Mouse (Mus musculus): ENCODE measurements around the gene Sox10. TPM values are rescaled to one million over a fixed set of nuclear protein-coding genes. Genes with fewer than 3 reads are reported as not detected.

Sox10 gene
- polyA plus RNA-seq, 1 experiment from 2014 or later = 16.8 TPM

GRCm38 (mm10) chr15:79110528-79110927, 54.5 kb downstream of the Sox10 start:
- Histone ChIP-seq H3K4me2 (replicated peaks; ENCODE audit: low read depth, low read length) (peak overlapping the region; percentile 98), H3K9ac (replicated peaks; ENCODE audit: low read depth, low read length) (0 out of 2 replicates have a peak overlapping the region, but pooled peaks have one; percentile 7), H3K4me1 (ENCODE audit: control insufficient read depth, insufficient read depth, low read length) (peaks cover 22% of the 10 kb centered on the region; the same call in 1 of the 2 replicates), H3K27ac (ENCODE audit: low read length) (no peak overlapping the region), H3K36me3 (ENCODE audit: control insufficient read depth, insufficient read depth, low read length) (peaks cover 14% of the 10 kb centered on the region), H3K9me3 (ENCODE audit: control insufficient read depth, low read depth, low read length) (no peaks in the 10 kb centered on the region), H3K27me3 (ENCODE audit: control insufficient read depth, insufficient read depth, low read length) (no peaks in the 10 kb centered on the region), H3K4me3 (ENCODE audit: low read depth, low read length) (peak overlapping the region; percentile 89; the same call in 1 of the 2 replicates)
- WGBS = 76% methylated on average over 2 of the region's 2 CpGs
- ATAC-seq (ENCODE audit: insufficient number of reproducible peaks, insufficient read depth, low FRiP score, low read depth) = no peak

GRCm38 (mm10) chr15:79110031-79110430, 55.0 kb downstream of the Sox10 start:
- Histone ChIP-seq H3K27me3 (ENCODE audit: control insufficient read depth, insufficient read depth, low read length) (no peaks in the 10 kb centered on the region), H3K27ac (ENCODE audit: low read length) (no peak overlapping the region), H3K4me1 (ENCODE audit: control insufficient read depth, insufficient read depth, low read length) (peaks cover 22% of the 10 kb centered on the region; the same call in 1 of the 2 replicates), H3K9me3 (ENCODE audit: control insufficient read depth, low read depth, low read length) (no peaks in the 10 kb centered on the region), H3K36me3 (ENCODE audit: control insufficient read depth, insufficient read depth, low read length) (peaks cover 9% of the 10 kb centered on the region), H3K4me2 (replicated peaks; ENCODE audit: low read depth, low read length) (peak overlapping the region; percentile 98), H3K4me3 (ENCODE audit: low read depth, low read length) (peak overlapping the region; percentile 89), H3K9ac (replicated peaks; ENCODE audit: low read depth, low read length) (peak overlapping the region; percentile 74; the same call in 1 of the 2 replicates)
- ATAC-seq (ENCODE audit: insufficient number of reproducible peaks, insufficient read depth, low FRiP score, low read depth) = no peak
- 17% methylated on average over 9 of the region's 9 CpGs for WGBS

DNA sequence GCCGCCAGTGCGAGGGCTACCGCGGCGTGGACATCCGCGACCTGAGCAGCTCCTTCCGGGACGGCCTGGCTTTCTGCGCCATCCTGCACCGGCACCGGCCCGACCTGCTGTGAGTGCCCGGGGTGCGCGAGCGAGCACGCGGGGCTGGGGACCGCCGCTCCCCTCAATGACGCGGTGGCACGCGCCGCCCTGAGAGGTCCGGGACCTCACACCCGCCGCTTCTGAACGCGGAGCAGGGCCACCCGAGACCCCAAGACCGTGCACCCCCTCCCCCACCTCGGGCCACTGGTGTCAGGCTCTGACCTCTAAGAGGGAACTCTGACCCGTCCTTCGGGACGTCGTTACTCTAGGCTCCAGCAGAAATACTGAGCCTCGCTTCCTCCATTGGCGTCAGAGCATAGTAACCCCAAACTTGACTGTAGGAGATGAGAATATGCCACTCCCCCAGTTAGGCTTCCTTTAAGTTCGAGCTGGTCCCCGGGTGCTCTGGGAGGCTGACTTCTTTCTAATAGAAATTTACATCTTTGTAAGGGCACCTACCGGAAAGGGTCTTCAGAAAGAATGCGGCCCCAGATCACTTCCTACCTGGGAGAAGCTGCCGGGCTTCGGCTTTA, 55.6 kb downstream of the Sox10 start:
- Histone ChIP-seq H3K9me3 (ENCODE audit: control insufficient read depth, low read depth, low read length) (no peaks in the 10 kb centered on the region), H3K36me3 (ENCODE audit: control insufficient read depth, insufficient read depth, low read length) (peaks cover 6% of the 10 kb centered on the region), H3K4me3 (ENCODE audit: low read depth, low read length) (peak overlapping the region; percentile 89), H3K4me2 (replicated peaks; ENCODE audit: low read depth, low read length) (peak overlapping the region; percentile 98), H3K4me1 (ENCODE audit: control insufficient read depth, insufficient read depth, low read length) (peaks cover 22% of the 10 kb centered on the region; the same call in 1 of the 2 replicates), H3K9ac (replicated peaks; ENCODE audit: low read depth, low read length) (peak overlapping the region; percentile 74), H3K27ac (ENCODE audit: low read length) (peak overlapping the region; percentile 85), H3K27me3 (ENCODE audit: control insufficient read depth, insufficient read depth, low read length) (no peaks in the 10 kb centered on the region)
- under 1% methylated on average over 46 of the region's 46 CpGs for WGBS
- peak; percentile 58 for ATAC-seq (ENCODE audit: insufficient number of reproducible peaks, insufficient read depth, low FRiP score, low read depth)

GRCm38 (mm10) chr15:79108421-79109320, 56.4 kb downstream of the Sox10 start, which contains the start of gene Micall1:
TSS of gene Micall1 (plus strand) at chr15:79108898.
- Histone ChIP-seq H3K36me3 (ENCODE audit: control insufficient read depth, insufficient read depth, low read length) (peaks cover 6% of the 10 kb centered on the region), H3K27me3 (ENCODE audit: control insufficient read depth, insufficient read depth, low read length) (no peaks in the 10 kb centered on the region), H3K4me1 (ENCODE audit: control insufficient read depth, insufficient read depth, low read length) (peaks cover 22% of the 10 kb centered on the region; the same call in 1 of the 2 replicates), H3K9ac (replicated peaks; ENCODE audit: low read depth, low read length) (peak within 1 kb of the TSS; percentile 74), H3K9me3 (ENCODE audit: control insufficient read depth, low read depth, low read length) (no peaks in the 10 kb centered on the region), H3K27ac (ENCODE audit: low read length) (peak within 1 kb of the TSS; percentile 85), H3K4me2 (replicated peaks; ENCODE audit: low read depth, low read length) (peak within 1 kb of the TSS; percentile 98), H3K4me3 (ENCODE audit: low read depth, low read length) (peak within 1 kb of the TSS; percentile 89)
- under 1% methylated on average over 64 of the region's 85 CpGs for WGBS
- ATAC-seq (ENCODE audit: insufficient number of reproducible peaks, insufficient read depth, low FRiP score, low read depth) = peak; percentile 87

DNA sequence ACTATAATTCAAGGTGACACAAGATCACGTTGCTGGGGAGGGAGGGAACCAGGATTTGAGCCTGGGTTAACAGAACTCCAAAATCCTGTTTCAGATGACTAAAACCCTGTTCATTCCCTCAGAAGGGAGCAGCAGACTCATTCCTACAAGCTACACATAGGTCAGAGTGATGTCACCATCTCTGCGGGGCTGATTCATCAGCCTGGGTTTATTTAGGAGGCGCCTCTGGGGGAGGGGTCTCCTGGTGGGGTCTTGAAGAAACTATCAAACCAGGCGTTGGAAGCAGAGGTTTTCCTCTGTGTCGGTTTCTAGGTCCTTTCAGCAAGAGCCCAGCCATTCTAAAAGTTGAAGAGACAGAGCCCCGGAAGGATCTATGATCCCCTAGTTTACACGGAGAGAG, 57.1 kb downstream of the Sox10 start:
- 13% methylated on average over 7 of the region's 7 CpGs for WGBS

GRCm38 (mm10) chr15:79105804-79106203, 59.2 kb downstream of the Sox10 start:
- 46% methylated on average over 2 of the region's 2 CpGs for WGBS
- no peaks in the 10 kb centered on the region for H3K27me3 ChIP-seq (ENCODE audit: control insufficient read depth, insufficient read depth, low read length)

More for the DNA sequence above, 57.1 kb downstream of the Sox10 start:
- H3K9me3 ChIP-seq (ENCODE audit: control insufficient read depth, low read depth, low read length) = no peaks in the 10 kb centered on the region
- peak overlapping the region; percentile 74; the same call in 1 of the 2 replicates for H3K9ac ChIP-seq (replicated peaks; ENCODE audit: low read depth, low read length)
- H3K4me1 ChIP-seq (ENCODE audit: control insufficient read depth, insufficient read depth, low read length) = peaks cover 22% of the 10 kb centered on the region; the same call in 1 of the 2 replicates
- H3K4me3 ChIP-seq (ENCODE audit: low read depth, low read length) = peak overlapping the region; percentile 89
- H3K4me2 ChIP-seq (replicated peaks; ENCODE audit: low read depth, low read length) = peak overlapping the region; percentile 98
- H3K27ac ChIP-seq (ENCODE audit: low read length) = peak overlapping the region; percentile 85
- H3K36me3 ChIP-seq (ENCODE audit: control insufficient read depth, insufficient read depth, low read length) = peaks cover 4% of the 10 kb centered on the region
- no peaks in the 10 kb centered on the region for H3K27me3 ChIP-seq (ENCODE audit: control insufficient read depth, insufficient read depth, low read length)
- no peak for ATAC-seq (ENCODE audit: insufficient number of reproducible peaks, insufficient read depth, low FRiP score, low read depth)

More at GRCm38 (mm10) chr15:79105804-79106203, 59.2 kb downstream of the Sox10 start:
- Histone ChIP-seq H3K9me3 (ENCODE audit: control insufficient read depth, low read depth, low read length) (no peaks in the 10 kb centered on the region), H3K27ac (ENCODE audit: low read length) (no peak overlapping the region), H3K4me2 (replicated peaks; ENCODE audit: low read depth, low read length) (no peak overlapping the region), H3K36me3 (ENCODE audit: control insufficient read depth, insufficient read depth, low read length) (no peaks in the 10 kb centered on the region; the same call in 1 of the 2 replicates), H3K4me1 (ENCODE audit: control insufficient read depth, insufficient read depth, low read length) (peaks cover 15% of the 10 kb centered on the region; the same call in 1 of the 2 replicates), H3K4me3 (ENCODE audit: low read depth, low read length) (no peak overlapping the region), H3K9ac (replicated peaks; ENCODE audit: low read depth, low read length) (no peak overlapping the region)
- ATAC-seq (ENCODE audit: insufficient number of reproducible peaks, insufficient read depth, low FRiP score, low read depth) = no peak

Other genes starting within 250 kb of the Sox10 start
- 1,620 and 1,697 TPM in 2 replicates for gene Lgals1, start 238.5 kb downstream of the Sox10 start, polyA plus RNA-seq (2014; fragmentation: Nextera tagmentation; extraction: Ambion mirVana)
- gene Nol12, start 230.3 kb downstream of the Sox10 start, polyA plus RNA-seq (2014; fragmentation: Nextera tagmentation; extraction: Ambion mirVana) = 45.9 and 56.7 TPM in 2 replicates
- 50.2 TPM in 2 replicates for gene Triobp, start 217.5 kb downstream of the Sox10 start, polyA plus RNA-seq (2014; fragmentation: Nextera tagmentation; extraction: Ambion mirVana)
- gene H1f0, start 136.8 kb downstream of the Sox10 start, polyA plus RNA-seq (2014; fragmentation: Nextera tagmentation; extraction: Ambion mirVana) = 160 and 175 TPM in 2 replicates
- gene Galr3, start 123.4 kb downstream of the Sox10 start, polyA plus RNA-seq (2014; fragmentation: Nextera tagmentation; extraction: Ambion mirVana) = 0.30 and 0.39 TPM in 2 replicates
- 42.7 and 44.1 TPM in 2 replicates for gene Ankrd54, start 102.3 kb downstream of the Sox10 start, polyA plus RNA-seq (2014; fragmentation: Nextera tagmentation; extraction: Ambion mirVana)
- 218 and 224 TPM in 2 replicates for gene Eif3l, start 90.1 kb downstream of the Sox10 start, polyA plus RNA-seq (2014; fragmentation: Nextera tagmentation; extraction: Ambion mirVana)
- gene Micall1, start 56.3 kb downstream of the Sox10 start, polyA plus RNA-seq (2014; fragmentation: Nextera tagmentation; extraction: Ambion mirVana) = 12.1 and 12.5 TPM in 2 replicates
- gene Polr2f, start 24.2 kb downstream of the Sox10 start, polyA plus RNA-seq (2014; fragmentation: Nextera tagmentation; extraction: Ambion mirVana) = 367 and 376 TPM in 2 replicates
- gene 1700088E04Rik, start 24.0 kb downstream of the Sox10 start, polyA plus RNA-seq (2014; fragmentation: Nextera tagmentation; extraction: Ambion mirVana) = 8.7 TPM in 2 replicates
- 28.7 and 33.1 TPM in 2 replicates for gene Pick1, start 63.9 kb upstream of the Sox10 start, polyA plus RNA-seq (2014; fragmentation: Nextera tagmentation; extraction: Ambion mirVana)
- gene Gm49486, start 64.2 kb upstream of the Sox10 start, polyA plus RNA-seq (2014; fragmentation: Nextera tagmentation; extraction: Ambion mirVana) = 0.93 and 1.3 TPM in 2 replicates
- 0.18 and 0.19 TPM in 2 replicates for gene Slc16a8, start 89.5 kb upstream of the Sox10 start, polyA plus RNA-seq (2014; fragmentation: Nextera tagmentation; extraction: Ambion mirVana)
- gene Baiap2l2, start 120.3 kb upstream of the Sox10 start, polyA plus RNA-seq (2014; fragmentation: Nextera tagmentation; extraction: Ambion mirVana) = 5.9 and 8.6 TPM in 2 replicates
- gene Pla2g6, start 163.2 kb upstream of the Sox10 start, polyA plus RNA-seq (2014; fragmentation: Nextera tagmentation; extraction: Ambion mirVana) = 16.6 and 17.4 TPM in 2 replicates
- gene Maff, start 181.4 kb upstream of the Sox10 start, polyA plus RNA-seq (2014; fragmentation: Nextera tagmentation; extraction: Ambion mirVana) = 4.2 and 6.1 TPM in 2 replicates
- gene Tmem184b, start 238.3 kb upstream of the Sox10 start, polyA plus RNA-seq (2014; fragmentation: Nextera tagmentation; extraction: Ambion mirVana) = 51.2 and 64.3 TPM in 2 replicates

Measured in stomach, embryonic 14.5 days (tissue).